ENCODE assay signal across 11 mouse cellular contexts in the genomic region with DNA sequence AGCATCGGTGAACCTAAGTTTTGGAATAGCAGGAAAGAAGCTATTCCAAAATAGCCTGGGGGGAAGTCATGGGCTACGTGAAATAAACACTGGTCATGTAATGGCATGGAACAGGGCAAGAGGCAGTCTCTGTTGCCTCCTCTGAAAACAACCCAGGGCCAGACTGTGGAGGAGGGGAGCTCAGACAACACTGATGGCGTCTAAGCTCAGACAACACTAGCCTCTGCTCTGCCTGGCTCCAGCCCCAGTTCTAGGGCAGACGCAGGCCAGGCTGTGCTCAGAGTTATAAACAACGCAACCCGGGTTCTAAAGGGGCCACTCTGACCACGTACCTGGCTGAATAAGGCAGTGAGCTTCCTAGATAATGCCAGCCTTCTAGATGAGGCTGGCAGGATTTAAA. TPM values are rescaled to one million over a fixed set of nuclear protein-coding genes. Genes with fewer than 3 reads are reported as not detected.
DNase-seq lines count a peak whose midpoint lies in the region; ATAC-seq lines count a peak whose summit lies in the region.
"Had no signal": no experiment of that assay in that cellular context is flagged by ENCODE, and none has a peak within 500 bp of the region (broad histone marks: within the 10 kb centered on the region; RNA-seq: fewer than 3 reads in every experiment).

No protein-coding gene starts in this region.

- peak overlapping the region; percentile 50 for H3K27ac ChIP-seq in heart, embryonic 12.5 days (ENCODE audit: poor library complexity, severe bottlenecking)
- peak overlapping the region; percentile 56 for H3K27ac ChIP-seq in liver, embryonic 16.5 days (ENCODE audit: low read length)

- no peak overlapping the region for H3K4me3 ChIP-seq in heart, embryonic 12.5 days
- H3K4me3 ChIP-seq in liver, embryonic 16.5 days (ENCODE audit: low read depth, low read length), result no peak overlapping the region

- no peak overlapping the region for H3K4me2 ChIP-seq in heart, embryonic 12.5 days
- no peak overlapping the region for H3K4me2 ChIP-seq in liver, embryonic 16.5 days (ENCODE audit: low read depth, low read length)

- intact Hi-C loops in heart, postnatal 25 days (cut with DNase I), result no loop called here

- H3K9ac ChIP-seq in heart, embryonic 12.5 days, result peak overlapping the region; percentile 15; the same call in 1 of the 2 replicates
- peak overlapping the region; percentile 40 for H3K9ac ChIP-seq in liver, embryonic 16.5 days (ENCODE audit: low read depth, low read length)

- peaks cover 71% of the 10 kb centered on the region for H3K4me1 ChIP-seq in heart, embryonic 12.5 days (replicated peaks)
- H3K4me1 ChIP-seq in liver, embryonic 16.5 days (ENCODE audit: control insufficient read depth, low read depth, low read length), result peaks cover 59% of the 10 kb centered on the region

- no peak for DNase-seq in heart, postnatal 25 days (ENCODE audit: low spot score)
- DNase-seq in ovary, postnatal 36 days (ENCODE audit: low spot score), result peak; percentile 59
- no peak for DNase-seq in ovary, postnatal 10 days (ENCODE audit: low spot score)
- no peak for DNase-seq in gastrocnemius, postnatal 4 days (ENCODE audit: low spot score in 2 of 2)
- DNase-seq in layer of hippocampus, adult 8-10 months (ENCODE audit: low spot score in 2 of 2), result no peak
- no peak for DNase-seq in gastrocnemius, adult 18-20 months (ENCODE audit: low spot score)
- DNase-seq: embryo, embryonic 11 days; right cerebral cortex, postnatal 25 days had no signal

- ATAC-seq in heart, embryonic 12.5 days (ENCODE audit: insufficient number of reproducible peaks, low FRiP score), result no peak
- ATAC-seq in liver, embryonic 16.5 days (ENCODE audit: low read depth), result no peak

- peaks cover 23% of the 10 kb centered on the region for H3K36me3 ChIP-seq in heart, embryonic 12.5 days
- H3K36me3 ChIP-seq in liver, embryonic 16.5 days (ENCODE audit: control insufficient read depth, insufficient read depth), result peaks cover 19% of the 10 kb centered on the region

- H3K9me3 ChIP-seq in heart, embryonic 12.5 days (replicated peaks), result no peaks in the 10 kb centered on the region
- H3K9me3 ChIP-seq in liver, embryonic 16.5 days (replicated peaks; ENCODE audit: control insufficient read depth, low read length), result no peaks in the 10 kb centered on the region

- no peaks in the 10 kb centered on the region for H3K27me3 ChIP-seq in heart, embryonic 12.5 days (replicated peaks)
- H3K27me3 ChIP-seq in liver, embryonic 16.5 days (ENCODE audit: control insufficient read depth, insufficient read depth, low read depth, low read length), result no peaks in the 10 kb centered on the region
- H3K27me3 ChIP-seq: CH12.LX had no signal

- WGBS in heart, embryonic 12.5 days, result 43% methylated on average over 7 of the region's 7 CpGs
- 48% methylated on average over 7 of the region's 7 CpGs for WGBS in liver, embryonic 16.5 days (ENCODE audit: insufficient replicate concordance)

RNA-seq across cellular contexts. Expression of gene Sphk1, which starts 20.0 kb away (rescaled TPM):
- polyA plus RNA-seq in heart, embryonic 12.5 days (2016; fragmentation: Nextera tagmentation; extraction: Ambion mirVana), result 1.6 and 2.1 TPM in 2 replicates
- 1 to 10 TPM; 1.4 to 1.9 TPM for total RNA-seq in heart, postnatal 25 days (2021)
- polyA plus RNA-seq in liver, embryonic 16.5 days (2015; fragmentation: Nextera tagmentation; extraction: Ambion mirVana), result 23.7 and 24.3 TPM in 2 replicates
- total RNA-seq in gastrocnemius, postnatal 4 days (2021), result 1 to 10 TPM; 4.0 TPM
- total RNA-seq in layer of hippocampus, adult 8-10 months (2022), result 1 to 10 TPM; 2.8 to 3.6 (median 2.9) TPM
- total RNA-seq in gastrocnemius, adult 18-20 months (2021), result under 1 TPM; 0.80 to 0.88 TPM

RNA-seq across cellular contexts. Expression of gene Ube2o, which starts 30.5 kb away (rescaled TPM):
- 18.1 and 19.9 TPM in 2 replicates for polyA plus RNA-seq in heart, embryonic 12.5 days (2016; fragmentation: Nextera tagmentation; extraction: Ambion mirVana)
- 10 to 100 TPM; 31.4 to 37.1 TPM for total RNA-seq in heart, postnatal 25 days (2021)
- 15.1 and 18.1 TPM in 2 replicates for polyA plus RNA-seq in liver, embryonic 16.5 days (2015; fragmentation: Nextera tagmentation; extraction: Ambion mirVana)
- 10 to 100 TPM; 25.2 to 25.6 TPM for total RNA-seq in gastrocnemius, postnatal 4 days (2021)
- total RNA-seq in layer of hippocampus, adult 8-10 months (2022), result 100 to 1,000 TPM in 1 of 4 experiments, 10 to 100 TPM in 3; 96.8 to 110 (median 98.8) TPM
- total RNA-seq in gastrocnemius, adult 18-20 months (2021), result 10 to 100 TPM; 22.9 to 25.2 TPM

RNA-seq across cellular contexts. Expression of gene Aanat, which starts 35.5 kb away (rescaled TPM):
- not detected in 2 replicates for polyA plus RNA-seq in heart, embryonic 12.5 days (2016; fragmentation: Nextera tagmentation; extraction: Ambion mirVana)
- total RNA-seq in heart, postnatal 25 days (2021), result not detected
- not detected in 2 replicates for polyA plus RNA-seq in liver, embryonic 16.5 days (2015; fragmentation: Nextera tagmentation; extraction: Ambion mirVana)
- total RNA-seq in gastrocnemius, postnatal 4 days (2021), result not detected
- total RNA-seq in layer of hippocampus, adult 8-10 months (2022), result 1 to 10 TPM in 3 of 4 experiments, under 1 TPM in 1; 0.57 to 3.9 (median 1.4) TPM
- not detected for total RNA-seq in gastrocnemius, adult 18-20 months (2021)
- total RNA-seq: CH12.LX had no signal

RNA-seq across cellular contexts. Expression of gene Prpsap1, which starts 56.7 kb away (rescaled TPM):
- polyA plus RNA-seq in heart, embryonic 12.5 days (2016; fragmentation: Nextera tagmentation; extraction: Ambion mirVana), result 94.8 and 96.8 TPM in 2 replicates
- 10 to 100 TPM; 33.2 to 35.1 TPM for total RNA-seq in heart, postnatal 25 days (2021)
- 47.6 and 47.9 TPM in 2 replicates for polyA plus RNA-seq in liver, embryonic 16.5 days (2015; fragmentation: Nextera tagmentation; extraction: Ambion mirVana)
- 10 to 100 TPM; 43.3 to 49.6 TPM for total RNA-seq in gastrocnemius, postnatal 4 days (2021)
- total RNA-seq in layer of hippocampus, adult 8-10 months (2022), result 100 to 1,000 TPM in 1 of 4 experiments, 10 to 100 TPM in 3; 83.2 to 104 (median 89.6) TPM
- 10 to 100 TPM; 12.3 to 12.5 TPM for total RNA-seq in gastrocnemius, adult 18-20 months (2021)
